Mouse (Mus musculus): ENCODE measurements at regions not wholly inside any gene's neighbourhood (a gene's known extent, or its start where the extent isn't known, plus 50 kb on each side); places are given as distances from the start of the nearest gene placed in this dataset.

- no peak for DNase-seq (ENCODE audit: low spot score)
Observed at GRCm38 (mm10) chr8:18311597-18311996, 666.5 kb downstream of the Defb40 start.

GRCm38 (mm10) chr8:18310927-18311326, 667.1 kb downstream of the Defb40 start:
- DNase-seq (ENCODE audit: low spot score), result no peak

DNA sequence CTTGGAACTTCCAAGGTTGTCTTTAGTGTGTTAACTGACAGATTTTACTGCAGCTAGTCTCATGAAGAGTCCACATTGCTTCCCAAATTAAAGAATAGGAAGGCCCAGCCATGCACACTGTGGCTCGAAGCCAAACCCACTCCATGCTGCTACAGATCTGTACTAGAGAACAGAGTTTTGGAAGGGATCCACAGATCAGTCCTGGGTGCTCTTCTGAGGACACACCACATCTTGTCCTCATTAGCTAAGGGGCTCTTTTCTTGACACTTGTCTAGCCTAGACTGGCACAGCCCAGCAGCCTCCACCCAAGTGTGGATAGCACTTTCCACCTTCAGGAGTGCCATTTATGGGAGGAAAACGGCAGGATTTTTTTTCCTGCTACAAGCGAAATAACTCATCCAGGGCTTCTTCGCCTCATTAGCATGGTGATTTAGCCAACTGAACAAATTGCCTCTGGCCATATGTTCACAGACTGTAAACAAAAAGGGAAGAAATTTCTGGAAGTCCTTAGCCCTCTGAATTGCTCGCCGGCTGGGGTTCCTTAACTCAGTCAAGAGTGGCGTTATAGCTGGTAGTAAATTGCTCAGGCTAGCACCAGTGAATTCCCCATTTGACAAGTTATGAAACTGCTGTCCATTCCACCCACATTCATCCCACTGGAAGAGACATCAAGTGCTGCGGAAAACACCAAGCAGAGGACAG, 690.4 kb downstream of the Defb40 start:
- no peak for DNase-seq (ENCODE audit: low spot score)

- DNase-seq (ENCODE audit: low spot score), result no peak
Observed at GRCm38 (mm10) chr8:18279932-18280331, 698.1 kb downstream of the Defb40 start.

- no peak for DNase-seq (ENCODE audit: low spot score)
Observed at GRCm38 (mm10) chr8:18268301-18268700, 709.8 kb downstream of the Defb40 start.

- no peak for DNase-seq (ENCODE audit: low spot score)
Observed at GRCm38 (mm10) chr8:18258287-18258961, 719.6 kb downstream of the Defb40 start.

- DNase-seq (ENCODE audit: low spot score), result no peak
Observed at GRCm38 (mm10) chr8:18246299-18246698, 731.8 kb downstream of the Defb40 start.

DNA sequence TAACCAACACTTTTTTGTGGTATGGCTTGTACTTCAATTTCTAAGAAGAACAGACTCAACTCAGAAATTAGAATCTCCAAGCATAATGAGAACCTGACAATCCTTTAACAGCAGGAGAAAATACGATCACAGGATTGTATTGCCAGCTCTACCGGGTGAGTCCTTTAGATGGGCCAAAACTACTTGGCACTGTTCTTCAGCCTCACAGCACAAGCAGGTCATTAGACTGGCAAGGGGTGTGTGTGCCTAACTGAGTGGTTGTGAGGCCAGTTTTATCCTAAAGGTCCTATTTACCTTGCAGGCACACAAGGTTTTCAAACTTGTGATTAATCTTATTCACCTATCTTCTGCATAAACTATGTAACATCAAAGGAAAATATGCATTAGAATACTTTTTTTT, 760.5 kb downstream of the Defb40 start:
- no peak for DNase-seq (ENCODE audit: low spot score)

GRCm38 (mm10) chr8:18217192-18217591, 760.9 kb downstream of the Defb40 start:
- DNase-seq (ENCODE audit: low spot score), result no peak

DNA sequence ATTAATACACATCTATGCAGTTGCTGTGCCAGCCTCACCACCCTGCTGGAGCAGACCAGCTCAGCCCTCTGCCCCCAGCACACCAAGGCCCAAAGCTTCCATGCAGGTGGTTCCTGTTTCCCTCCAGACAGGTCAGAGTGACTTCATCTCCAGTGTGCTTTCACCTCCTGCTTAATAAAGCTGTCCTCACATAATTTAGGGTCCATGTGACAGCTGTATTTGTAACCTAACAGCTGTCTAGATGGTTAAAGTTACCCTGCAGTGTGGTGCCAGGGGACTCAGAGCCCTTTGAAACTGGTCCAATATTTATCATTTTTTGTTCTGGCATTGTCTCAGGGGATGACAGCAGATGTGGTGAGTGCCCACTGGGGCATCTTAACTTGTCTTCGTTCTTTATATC, 761.5 kb downstream of the Defb40 start:
- DNase-seq (ENCODE audit: low spot score), result no peak

DNA sequence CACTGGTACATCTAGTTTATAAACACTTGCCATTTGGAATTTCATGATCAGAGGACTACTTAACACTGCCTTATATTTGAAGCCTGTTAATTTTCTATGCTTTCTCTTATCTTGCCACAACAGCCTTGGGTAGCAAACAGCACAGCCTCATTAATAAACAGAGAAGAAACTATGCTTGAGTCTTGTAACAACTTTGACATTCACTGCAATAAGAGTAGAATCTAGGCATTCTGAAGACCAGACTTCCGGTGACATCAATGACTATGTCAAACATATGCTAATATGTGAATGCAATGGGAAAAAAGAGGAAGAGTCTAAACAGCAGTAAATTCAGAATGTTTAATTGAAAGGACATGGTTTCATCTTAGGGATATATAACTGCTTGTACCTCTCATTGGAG, 768.0 kb downstream of the Defb40 start:
- DNase-seq (ENCODE audit: low spot score), result no peak

DNA sequence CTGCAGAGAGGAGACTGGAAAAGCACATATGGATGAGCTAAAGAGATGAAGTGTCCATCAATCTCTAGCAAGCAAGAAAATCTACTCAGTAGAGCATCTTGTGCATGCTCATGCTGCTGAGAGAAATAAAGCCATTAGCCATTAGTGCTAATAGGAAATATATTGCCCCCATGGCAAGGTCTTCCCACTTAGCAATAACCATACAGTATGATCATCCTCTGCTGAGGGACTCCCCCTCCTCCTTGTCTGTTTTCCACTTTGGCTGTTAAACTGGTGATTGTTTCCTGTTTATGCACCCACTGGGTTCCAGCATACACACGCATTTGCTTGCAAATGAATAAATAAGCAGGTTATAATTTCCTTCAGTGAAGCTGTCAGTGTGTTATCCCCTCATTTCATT, 769.4 kb downstream of the Defb40 start:
- no peak for DNase-seq (ENCODE audit: low spot score)

GRCm38 (mm10) chr8:18187486-18187885, 790.6 kb downstream of the Defb40 start:
- DNase-seq (ENCODE audit: low spot score), result no peak

DNA sequence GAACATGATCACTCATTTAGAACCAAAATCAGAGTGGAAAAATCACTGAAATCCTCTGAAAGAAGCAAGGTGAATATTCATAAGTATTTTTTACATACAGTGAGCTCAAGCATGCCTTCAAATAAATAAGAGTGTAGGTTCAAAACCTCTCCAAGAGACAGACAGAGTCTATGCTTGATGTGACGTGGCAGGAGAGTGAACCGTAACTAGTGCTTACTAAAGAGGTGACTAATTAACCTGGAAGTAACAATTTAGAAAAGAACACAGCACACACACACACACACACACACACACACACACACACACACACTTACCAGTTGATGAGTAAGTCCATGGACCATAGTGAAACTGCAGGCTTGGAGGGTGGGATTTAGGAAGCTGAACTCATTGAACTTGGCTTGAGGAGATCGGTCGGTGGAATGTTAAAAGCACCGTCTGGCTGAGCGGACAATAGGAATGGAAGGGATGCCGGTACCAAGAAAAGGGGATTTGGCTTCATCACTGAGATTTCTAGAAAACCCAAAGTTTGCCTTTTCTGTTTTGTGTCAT, 802.4 kb downstream of the Defb40 start:
- no peak for DNase-seq (ENCODE audit: low spot score)

- DNase-seq (ENCODE audit: low spot score), result no peak
Observed at GRCm38 (mm10) chr8:18158619-18159018, 819.4 kb downstream of the Defb40 start.

DNA sequence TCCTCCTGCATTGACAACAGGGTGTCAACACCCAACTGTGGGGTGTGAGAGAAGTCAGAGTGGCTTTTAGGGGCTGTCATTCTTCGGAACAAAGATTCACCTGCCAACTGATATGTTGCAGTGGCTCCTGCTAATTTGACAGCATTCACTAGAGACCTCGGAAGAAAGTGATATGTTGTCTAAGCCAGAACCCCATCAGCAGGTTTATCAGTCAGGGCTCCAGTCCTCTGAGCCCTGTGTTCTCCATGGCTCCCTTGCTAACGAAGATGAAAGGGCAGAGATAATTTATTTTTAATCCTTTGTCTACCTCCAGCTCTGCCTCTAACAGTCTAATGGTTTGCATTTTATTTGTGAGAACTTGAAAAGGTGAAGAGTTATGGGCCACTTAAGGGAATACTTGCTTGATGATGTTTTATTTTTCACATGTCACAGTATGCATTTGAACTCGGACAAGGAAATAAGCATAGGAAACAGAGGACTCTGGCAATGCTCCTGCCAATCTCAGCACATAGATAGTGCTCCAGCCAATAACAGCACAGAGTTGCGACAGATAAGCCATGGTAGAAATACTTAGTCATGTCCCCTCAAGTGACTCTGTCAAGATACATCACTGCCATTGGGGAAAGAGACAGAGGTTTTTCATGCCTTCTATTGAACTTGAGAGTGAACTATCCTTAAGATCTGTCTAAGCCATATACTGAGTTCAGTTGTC, 862.6 kb downstream of the Defb40 start:
- DNase-seq (ENCODE audit: low spot score), result no peak

DNA sequence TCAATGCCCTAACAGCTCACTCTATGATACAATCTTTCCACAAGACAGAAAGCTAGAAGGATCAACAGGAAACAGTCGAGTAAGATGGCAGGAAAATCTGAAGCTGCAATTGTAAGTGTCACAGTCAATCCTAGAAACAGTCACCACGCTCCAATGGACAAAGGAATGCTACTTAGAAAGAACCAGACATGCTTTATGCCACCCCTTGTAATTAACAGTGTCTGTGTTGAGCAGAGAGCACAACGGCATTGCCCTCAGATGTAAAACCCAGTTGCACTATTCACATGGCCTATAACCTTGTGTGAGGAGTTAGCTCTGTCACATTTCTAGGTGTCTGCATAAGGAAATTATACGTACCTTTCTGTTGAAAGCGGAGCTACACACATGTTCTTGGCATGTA, 864.8 kb downstream of the Defb40 start:
- DNase-seq (ENCODE audit: low spot score), result no peak

GRCm38 (mm10) chr8:18109480-18109879, 868.6 kb downstream of the Defb40 start:
- no peak for DNase-seq (ENCODE audit: low spot score)

DNA sequence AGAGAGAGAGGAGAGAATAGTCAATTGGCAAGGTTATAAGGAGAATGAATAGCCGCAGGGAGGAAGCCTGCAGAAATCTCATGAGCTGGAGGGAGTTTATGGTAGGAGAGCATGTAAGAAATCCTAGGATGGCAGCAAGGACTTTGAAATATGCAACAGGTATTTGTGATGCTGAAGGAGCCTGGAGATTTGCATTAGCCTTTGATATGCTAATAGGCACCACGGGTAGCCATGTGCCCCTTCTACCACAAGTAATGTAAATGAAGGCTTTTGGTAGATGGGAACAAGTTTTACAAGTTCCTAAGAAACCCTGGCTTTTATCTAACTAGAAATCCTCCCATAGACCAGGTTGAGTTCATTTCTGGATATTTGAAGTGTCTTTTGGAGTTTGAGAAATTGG, 871.2 kb downstream of the Defb40 start:
- no peak for DNase-seq (ENCODE audit: low spot score)

- DNase-seq (ENCODE audit: low spot score), result no peak
Observed at GRCm38 (mm10) chr8:18065456-18065855, 912.6 kb downstream of the Defb40 start.

- DNase-seq (ENCODE audit: low spot score), result no peak
Observed at GRCm38 (mm10) chr8:18059526-18059925, 918.5 kb downstream of the Defb40 start.

DNA sequence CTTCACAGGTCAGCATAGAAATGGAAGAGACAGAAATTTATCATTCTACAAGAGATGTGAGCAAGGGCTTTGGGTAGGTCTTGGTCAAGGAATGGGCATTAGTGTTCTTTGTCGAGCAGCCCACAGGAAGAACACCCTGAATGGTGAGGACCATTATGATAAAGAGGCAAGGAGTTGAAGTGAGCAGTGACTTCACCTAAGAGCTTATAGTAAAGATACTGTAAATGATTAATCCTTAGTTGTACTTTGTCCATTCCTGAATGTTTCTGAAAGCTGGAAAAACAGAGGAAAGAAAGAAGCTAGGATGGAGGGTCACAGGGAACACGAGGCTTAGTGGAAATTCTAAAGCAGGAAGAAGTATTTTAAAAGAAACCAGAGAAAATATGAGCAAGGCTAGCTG, 956.9 kb downstream of the Defb40 start:
- no peak for DNase-seq (ENCODE audit: low spot score)

DNA sequence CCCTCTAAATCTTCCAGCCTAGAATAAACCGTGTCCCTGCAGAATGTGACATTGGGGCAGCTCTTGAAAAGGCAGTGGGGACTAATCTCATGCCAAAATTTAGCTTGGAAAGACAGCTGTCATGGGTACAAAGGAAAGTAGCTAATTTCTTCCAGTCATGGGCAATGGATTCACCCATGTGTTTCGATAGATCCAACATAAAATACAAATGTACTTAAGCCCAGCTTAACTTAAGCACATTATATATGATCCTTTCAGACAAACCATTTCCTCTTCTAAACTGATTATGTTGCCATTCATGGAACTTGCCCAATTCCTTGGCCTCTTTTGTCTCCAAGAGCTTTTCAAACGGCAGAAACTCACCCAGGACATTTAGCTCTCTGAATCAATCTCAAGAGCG, 970.5 kb downstream of the Defb40 start:
- no peak for DNase-seq (ENCODE audit: low spot score)

Measured in ovary, postnatal 14 days (tissue).